Mouse (Mus musculus) adipocyte (in vitro differentiated cells): ENCODE measurements around the gene Armc7.
"Not testable (repeated sequence)": the region's sequence is repeated elsewhere in the genome, so short reads cannot be mapped to it uniquely, and the experiment has no call there.

Experiments
- DNase-seq: peaks from one replicate; pipeline ENCODE4 v3.0.0-alpha.2; 2016; ENCODE audit warnings: low spot score

Gene Armc7

GRCm38 (mm10) chr11:115526446-115526845 is 51.0 kb downstream of the Armc7 start:
- not testable (repeated sequence) for DNase-seq

DNA sequence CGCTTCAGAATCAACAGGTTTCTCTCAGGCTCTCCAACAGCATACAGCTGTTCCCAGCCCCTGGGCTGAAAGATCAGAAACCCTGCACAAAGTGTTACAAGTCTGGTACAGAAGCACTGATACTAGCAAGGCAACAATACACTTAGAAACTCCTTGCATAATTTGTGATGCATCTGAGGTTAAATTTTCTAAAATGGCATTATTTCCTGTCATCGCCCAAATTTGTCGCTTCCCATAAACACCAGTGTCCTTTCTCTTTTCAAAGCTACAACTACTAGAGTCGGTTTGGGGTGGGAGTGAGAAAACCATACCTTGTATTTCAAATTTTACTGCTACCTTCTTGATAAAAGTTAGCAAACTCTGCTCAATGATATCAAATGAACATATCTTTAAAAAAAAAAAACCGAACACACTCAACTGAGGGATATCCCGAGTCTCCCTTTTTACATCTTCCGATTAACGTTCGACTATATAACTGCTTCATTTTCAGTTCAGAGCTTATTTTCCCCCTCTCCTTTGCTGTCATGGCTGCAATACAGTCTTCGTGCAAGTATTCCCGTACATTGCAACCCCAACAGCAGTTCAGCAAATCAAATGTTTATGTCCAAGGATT is 59.4 kb downstream of the Armc7 start:
- DNase-seq, result no peak

DNA sequence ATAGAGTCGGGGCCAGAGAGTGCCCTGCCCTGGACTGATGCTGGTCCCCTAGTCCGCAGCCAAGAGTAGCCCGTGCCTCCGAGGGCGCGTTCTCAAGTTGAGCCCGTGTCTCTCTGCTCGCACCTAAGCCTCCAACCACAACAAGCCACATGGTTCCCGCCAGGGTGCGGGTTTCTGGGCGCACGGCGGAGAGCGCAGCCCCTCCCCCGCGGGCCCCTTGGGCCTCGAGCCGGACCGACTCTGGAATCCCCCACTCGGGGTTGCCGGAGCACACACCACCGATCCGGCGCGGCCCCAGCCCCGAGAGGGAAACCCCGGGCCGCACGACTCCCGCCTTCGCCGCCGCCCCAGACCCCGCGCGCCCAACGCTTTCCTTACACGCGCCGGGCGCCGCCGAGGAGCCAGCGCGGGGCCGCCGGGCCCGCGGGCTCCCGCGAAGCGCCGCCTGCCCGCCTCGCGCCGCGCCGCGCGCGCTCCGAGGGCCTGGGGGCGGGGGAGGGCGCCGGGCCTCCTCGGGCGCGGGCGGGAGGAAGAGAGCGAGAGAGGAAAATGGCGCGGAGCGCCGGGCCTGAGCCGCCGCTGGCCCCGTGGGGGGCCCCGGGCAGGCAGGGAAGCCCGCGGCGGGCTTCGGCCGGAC is 60.1 kb downstream of the Armc7 start:
- DNase-seq, result peak; percentile 45

- DNase-seq, result peak; percentile 93
These were observed 60.7 kb downstream of the Armc7 start, which contains the start of gene Sumo2 for GRCm38 (mm10) chr11:115536038-115536681. Gene Sumo2 (minus strand): TSS chr11:115536276.

- DNase-seq, result no peak
These were observed 61.5 kb downstream of the Armc7 start for GRCm38 (mm10) chr11:115536856-115537568.

DNA sequence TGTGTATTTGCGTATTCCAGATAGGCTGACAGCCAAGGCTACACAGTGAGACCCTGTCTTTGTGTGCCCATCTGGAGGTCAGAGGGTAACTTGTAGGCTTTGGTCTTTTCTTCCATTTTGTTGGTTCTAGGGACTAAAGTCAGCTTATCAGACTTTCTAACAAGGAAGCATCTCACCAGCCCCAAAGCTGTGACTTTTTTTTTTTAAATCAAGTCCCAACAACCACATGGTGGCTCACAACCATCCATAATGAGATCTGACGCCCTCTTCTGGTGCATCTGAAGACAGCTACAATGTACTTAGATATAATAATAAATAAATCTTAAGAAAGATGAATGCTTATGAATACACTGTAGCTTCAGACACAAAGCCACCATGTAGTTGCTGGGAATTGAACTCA is 62.6 kb downstream of the Armc7 start:
- no peak for DNase-seq
